Comparison of ENCODE assay signal across 8 mouse cellular contexts in the genomic region with DNA sequence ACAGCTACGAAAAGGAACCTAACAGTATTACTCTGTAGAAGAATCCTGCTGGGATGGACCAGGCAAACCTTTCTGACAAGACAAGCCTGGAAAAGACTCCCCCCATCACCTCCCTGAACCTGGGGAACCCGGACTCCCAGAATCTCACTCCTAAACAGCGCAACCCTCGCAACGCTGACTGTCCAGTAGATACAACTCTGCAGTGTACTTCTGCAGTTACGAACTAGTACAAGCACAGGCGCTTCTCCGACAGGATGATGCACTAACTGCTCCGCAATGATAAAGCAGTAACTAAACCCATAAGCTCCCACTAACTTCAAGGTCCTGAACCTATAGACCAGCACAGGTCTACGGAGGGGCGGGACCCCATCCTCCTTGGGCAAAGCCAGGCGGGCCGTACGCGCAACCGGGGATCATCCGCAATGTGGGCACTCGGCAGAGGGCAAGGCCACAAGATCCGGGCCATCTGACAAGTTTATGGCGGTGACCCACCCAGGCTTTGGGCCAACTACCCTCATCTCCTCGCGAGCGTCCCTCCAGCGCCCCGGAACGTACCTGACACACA.
DNase-seq lines count a peak whose midpoint lies in the region; ATAC-seq lines count a peak whose summit lies in the region.

No protein-coding gene starts in this region.

- 0 out of 2 replicates have a peak, but pooled peaks cover 7% of the 10 kb centered on the region for H3K4me1 ChIP-seq in heart, embryonic 10.5 days
- H3K4me1 ChIP-seq in forebrain, embryonic 14.5 days (ENCODE audit: control insufficient read depth, insufficient read depth, low read length): no peaks in the 10 kb centered on the region
- H3K4me1 ChIP-seq in liver, embryonic 15.5 days (replicated peaks): no peaks in the 10 kb centered on the region

- peak overlapping the region; percentile 71 for H3K4me3 ChIP-seq in heart, embryonic 10.5 days
- H3K4me3 ChIP-seq in forebrain, embryonic 14.5 days (ENCODE audit: low read depth, low read length): peak overlapping the region; percentile 61
- 0 out of 2 replicates have a peak overlapping the region, but pooled peaks have one; percentile 15 for H3K4me3 ChIP-seq in liver, embryonic 15.5 days (replicated peaks)

- intact Hi-C loops in heart, postnatal 36 days (cut with DNase I): no loop called here

- no peaks in the 10 kb centered on the region for H3K36me3 ChIP-seq in heart, embryonic 10.5 days
- H3K36me3 ChIP-seq in forebrain, embryonic 14.5 days (ENCODE audit: control insufficient read depth, insufficient read depth, low read length): no peaks in the 10 kb centered on the region
- no peaks in the 10 kb centered on the region for H3K36me3 ChIP-seq in liver, embryonic 15.5 days (replicated peaks)

- 1% methylated on average over 26 of the region's 26 CpGs for WGBS in heart, embryonic 10.5 days
- WGBS in forebrain, embryonic 14.5 days: under 1% methylated on average over 26 of the region's 26 CpGs
- WGBS in liver, embryonic 15.5 days (ENCODE audit: insufficient replicate concordance): 3% methylated on average over 26 of the region's 26 CpGs

- peak overlapping the region; percentile 95 for H3K4me2 ChIP-seq in forebrain, embryonic 14.5 days (ENCODE audit: low read length)
- peak overlapping the region; percentile 41 for H3K4me2 ChIP-seq in liver, embryonic 15.5 days

- peak overlapping the region; percentile 82 for H3K9ac ChIP-seq in forebrain, embryonic 14.5 days (ENCODE audit: low read length)
- H3K9ac ChIP-seq in liver, embryonic 15.5 days: no peak overlapping the region

- DNase-seq in heart, embryonic 10.5 days (ENCODE audit: low spot score): no peak
- no peak for DNase-seq in heart, postnatal 36 days
- peak; percentile 28 for DNase-seq in ES-CJ7 (ENCODE audit: low read depth, low spot score)
- peak; percentile 11 for DNase-seq in forebrain, embryonic 14.5 days (ENCODE audit: low spot score)
- DNase-seq in thymus, postnatal 14 days: no peak
- DNase-seq in spleen, postnatal 14 days (ENCODE audit: low spot score in 2 of 2): no peak
- no peak for DNase-seq in frontal cortex, adult 2 months (ENCODE audit: extremely low spot score in 1 of 2, low spot score in 1 of 2)

- no peaks in the 10 kb centered on the region for H3K9me3 ChIP-seq in heart, embryonic 10.5 days
- H3K9me3 ChIP-seq in forebrain, embryonic 14.5 days (replicated peaks; ENCODE audit: control insufficient read depth, low read length): no peaks in the 10 kb centered on the region
- H3K9me3 ChIP-seq in liver, embryonic 15.5 days (replicated peaks): no peaks in the 10 kb centered on the region

- H3K27me3 ChIP-seq in heart, embryonic 10.5 days (ENCODE audit: insufficient read depth, poor library complexity, severe bottlenecking): peaks cover 42% of the 10 kb centered on the region
- peaks cover 26% of the 10 kb centered on the region for H3K27me3 ChIP-seq in forebrain, embryonic 14.5 days (replicated peaks; ENCODE audit: control insufficient read depth, insufficient read depth, low read length)
- peaks cover 29% of the 10 kb centered on the region for H3K27me3 ChIP-seq in liver, embryonic 15.5 days

- peak; percentile 32 for ATAC-seq in forebrain, embryonic 14.5 days
- no peak for ATAC-seq in liver, embryonic 15.5 days (ENCODE audit: insufficient read depth)

- H3K27ac ChIP-seq in heart, embryonic 10.5 days: 0 out of 2 replicates have a peak overlapping the region, but pooled peaks have one; percentile 18
- no peak overlapping the region for H3K27ac ChIP-seq in forebrain, embryonic 14.5 days (ENCODE audit: low read depth, low read length)
- H3K27ac ChIP-seq in liver, embryonic 15.5 days (replicated peaks): no peak overlapping the region

Comparison
In these comparisons a context has a peak if more than half of its experiments do, and no peak if none do; other contexts are left out.
1. DNase-seq: peak in ES-CJ7 (single experiment) and forebrain, embryonic 14.5 days (single experiment); none in heart, embryonic 10.5 days (single experiment), heart, postnatal 36 days (0 of 2), thymus, postnatal 14 days (single experiment), spleen, postnatal 14 days (0 of 2) and frontal cortex, adult 2 months (0 of 2).
2. H3K4me3 ChIP-seq: peak in every context shown above with its lines; median percentile 71 in heart, embryonic 10.5 days; 61 in forebrain, embryonic 14.5 days; 15 in liver, embryonic 15.5 days.